In the genomic region with DNA sequence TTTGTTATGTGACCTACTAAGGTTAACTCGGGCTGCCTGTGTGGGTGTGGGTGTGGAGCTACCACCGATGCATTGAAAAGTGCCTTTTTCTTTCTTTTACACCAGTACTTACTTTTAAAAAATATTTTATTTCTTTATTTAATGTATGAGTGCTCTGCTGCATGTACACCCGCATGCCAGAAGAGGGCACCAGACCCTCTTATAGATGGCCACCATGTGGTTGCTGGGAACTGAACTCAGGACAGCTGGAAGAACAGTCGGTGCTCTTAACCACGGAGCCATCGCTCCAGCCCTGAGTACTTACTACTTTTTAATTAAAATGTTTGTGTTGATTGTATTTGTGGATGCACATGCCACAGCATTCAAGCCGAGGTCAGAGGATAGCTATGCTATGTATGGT, we compare ENCODE assay signal across 9 mouse cellular contexts. TPM values are rescaled to one million over a fixed set of nuclear protein-coding genes. Genes with fewer than 3 reads are reported as not detected.
A peak's percentile ranks its signal among the peaks of the same experiment; 100 is the strongest.
DNase-seq lines count a peak whose midpoint lies in the region; TF ChIP-seq lines count a peak whose summit lies in the region.
"Had no signal": no experiment of that assay in that cellular context is flagged by ENCODE, and none has a peak within 500 bp of the region (broad histone marks: within the 10 kb centered on the region; RNA-seq: fewer than 3 reads in every experiment).

No protein-coding gene starts in this region.

- H3K79me2 ChIP-seq in heart, adult 2 months (replicated peaks; ENCODE audit: control insufficient read depth, insufficient read depth, low read length), result no peaks in the 10 kb centered on the region

- H3K9ac ChIP-seq in heart, adult 2 months (ENCODE audit: low read depth, low read length), result no peak overlapping the region
- no peak overlapping the region for H3K9ac ChIP-seq in ES-E14 (ENCODE audit: insufficient read depth, low read depth, low read length, poor library complexity, severe bottlenecking)
- H3K9ac ChIP-seq: limb, embryonic 12.5 days had no signal

- intact Hi-C loops in heart, adult 2 months (cut with DNase I), result loop anchor here (10.0 kb wide), 1 partner anchor 259 kb away; a partner anchor contains a TSS
- intact Hi-C loops in heart, postnatal 10 days (cut with DNase I), result no loop called here

- H3K27ac ChIP-seq in heart, adult 2 months, result no peak overlapping the region
- H3K27ac ChIP-seq in ES-E14 (ENCODE audit: insufficient read depth, low read depth, low read length, poor library complexity, severe bottlenecking), result no peak overlapping the region
- H3K27ac ChIP-seq: limb, embryonic 12.5 days had no signal

- H3K27me3 ChIP-seq in heart, adult 2 months (ENCODE audit: control insufficient read depth, insufficient read depth, low read length), result 0 out of 2 replicates have a peak, but pooled peaks cover 1% of the 10 kb centered on the region

- no peak for DNase-seq in heart, adult 2 months
- no peak for DNase-seq in heart, postnatal 10 days
- DNase-seq in 3T3-L1 (ENCODE audit: low read depth, low spot score) (peak; percentile 62), ES-E14 (ENCODE audit: low read depth, low spot score) (peak; percentile 16)
- peak; percentile 63 for DNase-seq in induced T-regulatory cell, adult 2 months (ENCODE audit: low read depth)
- no peak for DNase-seq in layer of hippocampus, adult 8-10 months (ENCODE audit: low spot score in 2 of 2)
- DNase-seq in urinary bladder, adult 18-20 months (ENCODE audit: low spot score in 2 of 2), result no peak
- DNase-seq in cerebellum, adult 9-10 months, result no peak

- in situ Hi-C loops in ES-E14 (cut with MboI; ENCODE audit: low sequenced_read_pairs in 2 of 2, unreplicated experiment in 2 of 2), result no loop called here

- H3K36me3 ChIP-seq in heart, adult 2 months (ENCODE audit: control insufficient read depth, insufficient read depth, low read length), result no peaks in the 10 kb centered on the region
- no peaks in the 10 kb centered on the region for H3K36me3 ChIP-seq in ES-E14 (ENCODE audit: control insufficient read depth, insufficient read depth, low read length, poor library complexity, severe bottlenecking)
- H3K36me3 ChIP-seq: limb, embryonic 12.5 days had no signal

- peak; percentile 81 for TF ChIP-seq CTCF in heart, adult 2 months (IDR thresholded peaks at IDR 0.05)

- TF ChIP-seq POLR2A in heart, adult 2 months (IDR thresholded peaks at IDR 0.05; ENCODE audit: insufficient read depth, low read depth, low read length), result no peak

- 40% methylated on average over 7 of the region's 7 CpGs for WGBS in heart, adult 2 months

- no peaks in the 10 kb centered on the region; the same call in 1 of the 2 replicates for H3K4me1 ChIP-seq in heart, adult 2 months (ENCODE audit: control insufficient read depth, insufficient read depth, low read length)
- no peaks in the 10 kb centered on the region; a peak in 1 of 4 replicates for H3K4me1 ChIP-seq in ES-E14 (ENCODE audit: control insufficient read depth in 2 of 2, insufficient read depth in 2 of 2, low read length in 2 of 2, poor library complexity in 1 of 2)
- H3K4me1 ChIP-seq: limb, embryonic 12.5 days had no signal

- no peaks in the 10 kb centered on the region for H3K9me3 ChIP-seq in ES-E14 (ENCODE audit: control insufficient read depth, insufficient read depth, low read depth, low read length)
- H3K9me3 ChIP-seq: limb, embryonic 12.5 days had no signal

- TF ChIP-seq EP300 in heart, adult 2 months (IDR thresholded peaks at IDR 0.05; ENCODE audit: insufficient read depth, low read depth, low read length), result no peak

- no peak overlapping the region for H3K4me3 ChIP-seq in heart, adult 2 months
- H3K4me3 ChIP-seq in ES-E14 (ENCODE audit: insufficient read depth in 1 of 2, low read depth in 1 of 2, low read length in 2 of 2, poor library complexity in 1 of 2, severe bottlenecking in 1 of 2), result no peak overlapping the region
- H3K4me3 ChIP-seq: limb, embryonic 12.5 days had no signal

TF ChIP-seq in ES-E14, 5 proteins besides CTCF, POLR2A, EP300 and RAD21:
- TF ChIP-seq ZNF384 (IDR thresholded peaks at IDR 0.05; ENCODE audit: low read depth, low read length), result no peak
- no peak for TF ChIP-seq CHD2 (IDR thresholded peaks at IDR 0.05; ENCODE audit: low read depth, low read length)
- TF ChIP-seq ZC3H11A (IDR thresholded peaks at IDR 0.05; ENCODE audit: borderline replicate concordance, low read depth, low read length), result no peak
- TF ChIP-seq HCFC1 (IDR thresholded peaks at IDR 0.05; ENCODE audit: borderline replicate concordance, insufficient read depth, low read length), result no peak
- TF ChIP-seq MAFK (IDR thresholded peaks at IDR 0.05; ENCODE audit: insufficient read depth, low read depth, low read length), result no peak

RNA-seq across cellular contexts. Expression of a gene that starts 8.6 kb away (rescaled TPM):
- under 1 TPM in 1 of 2 experiments, not detected in 1; 0.16 TPM for total RNA-seq in heart, adult 2 months (2021)
- polyA plus RNA-seq in heart, adult 2 months (2012; rRNA removed), result 0.10 TPM in 1 of 2 replicates, not detected in the other
- not detected for total RNA-seq in heart, postnatal 10 days (2021)
- 0.16 and 0.27 TPM in 2 replicates for total RNA-seq in ES-E14 (2012; rRNA removed)
- under 1 TPM in 3 of 4 experiments, not detected in 1; 0.18 to 0.38 (median 0.18) TPM for total RNA-seq in layer of hippocampus, adult 8-10 months (2022)
- polyA plus RNA-seq: limb, embryonic 12.5 days had no signal

RNA-seq across cellular contexts. Expression of a gene that starts 38.0 kb away (rescaled TPM):
- 10 to 100 TPM in 1 of 2 experiments, 1 to 10 TPM in 1; 5.5 to 13.7 TPM for total RNA-seq in heart, adult 2 months (2021)
- polyA plus RNA-seq in heart, adult 2 months (2012; rRNA removed), result 1.5 and 2.9 TPM in 2 replicates
- total RNA-seq in heart, postnatal 10 days (2021), result 1 to 10 TPM in 1 of 2 experiments, under 1 TPM in 1; 0.34 to 3.2 TPM
- 0.53 and 1.7 TPM in 2 replicates for total RNA-seq in ES-E14 (2012; rRNA removed)
- under 1 TPM in 2 of 4 experiments, not detected in 2; 0.45 to 0.61 TPM for total RNA-seq in layer of hippocampus, adult 8-10 months (2022)

RNA-seq across cellular contexts. Expression of a gene that starts 58.7 kb away (rescaled TPM):
- 1 to 10 TPM; 2.8 to 6.0 TPM for total RNA-seq in heart, adult 2 months (2021)
- 6.2 and 7.2 TPM in 2 replicates for polyA plus RNA-seq in heart, adult 2 months (2012; rRNA removed)
- total RNA-seq in heart, postnatal 10 days (2021), result 1 to 10 TPM; 3.4 to 5.2 TPM
- 0.49 and 0.69 TPM in 2 replicates for total RNA-seq in ES-E14 (2012; rRNA removed)
- under 1 TPM; 0.17 to 0.41 (median 0.37) TPM for total RNA-seq in layer of hippocampus, adult 8-10 months (2022)

Comparison
In these comparisons a context has a peak if more than half of its experiments do, and no peak if none do; other contexts are left out.
1. DNase-seq: peak in 3T3-L1 (single experiment), ES-E14 (single experiment) and induced T-regulatory cell, adult 2 months (single experiment); none in heart, adult 2 months (0 of 2), heart, postnatal 10 days (0 of 2), layer of hippocampus, adult 8-10 months (0 of 2), urinary bladder, adult 18-20 months (0 of 2) and cerebellum, adult 9-10 months (single experiment).